Mouse (Mus musculus) neural tube, embryonic 12.5 days (tissue): ENCODE data around the gene Sypl2. TPM values are rescaled to one million over a fixed set of nuclear protein-coding genes. Genes with fewer than 3 reads are reported as not detected.
"Not testable (repeated sequence)": the region's sequence is repeated elsewhere in the genome, so short reads cannot be mapped to it uniquely, and the experiment has no call there.

Source experiments
- ATAC-seq: fragments of 200-750 bp; cut with Nextera tagmentation; 2 replicates; pipeline ENCODE4 v1.8.0; 2017; ENCODE audit warnings: low read depth, mild to moderate bottlenecking, moderate TSS enrichment, moderate library complexity; ENCODE audit not compliant: low FRiP score
- H3K27ac ChIP-seq: fragments of 300-500 bp; sonication (generic); 2 replicates; pipeline ENCODE4 v1.5.1; 2016
- H3K27me3 ChIP-seq: fragments of 300-500 bp; sonication (generic); replicated peaks from 2 replicates; pipeline ENCODE4 v1.6.1; 2016; ENCODE audit warnings: mild to moderate bottlenecking
- H3K36me3 ChIP-seq: fragments of 300-500 bp; sonication (generic); 2 replicates; pipeline ENCODE4 v1.6.1; 2016; ENCODE audit warnings: mild to moderate bottlenecking
- H3K4me1 ChIP-seq: fragments of 300-500 bp; sonication (generic); 2 replicates; pipeline ENCODE4 v1.6.1; 2016
- H3K4me2 ChIP-seq: fragments of 300-500 bp; sonication (generic); replicated peaks from 2 replicates; pipeline ENCODE4 v1.6.1; 2016; ENCODE audit warnings: mild to moderate bottlenecking
- H3K4me3 ChIP-seq: fragments of 300-500 bp; sonication (generic); 2 replicates; pipeline ENCODE4 v1.5.1; 2016
- H3K9ac ChIP-seq: fragments of 300-500 bp; sonication (generic); 2 replicates; pipeline ENCODE4 v1.6.1; 2016; ENCODE audit warnings: mild to moderate bottlenecking
- H3K9me3 ChIP-seq: fragments of 300-500 bp; sonication (generic); 2 replicates; pipeline ENCODE4 v1.6.1; 2016; ENCODE audit warnings: mild to moderate bottlenecking
- WGBS: fragments of 180-500 bp; shearing (Covaris S2); methylation state at CpG from one replicate; pipeline ENCODE4 v1.1.7; 2016; 5-methylcytosine and 5-hydroxymethylcytosine counted together
- polyA plus RNA-seq: library from polyadenylated mRNA; unstranded; fragments of >200 nt; fragmentation: Nextera tagmentation; extraction: Ambion mirVana; gene quantifications from 2 replicates; pipeline ENCODE4 v1.2.1, GENCODE M21; 2016

Sypl2 gene
- polyA plus RNA-seq: 0.47 TPM in 2 replicates

GRCm38 (mm10) chr3:108226558-108227350 lies at the start of gene Sypl2:
Gene Sypl2, minus strand, starts transcription at chr3:108226648.
- no peak for ATAC-seq
- no peak within 1 kb of the TSS for H3K27ac ChIP-seq
- no peaks in the 10 kb centered on the region for H3K36me3 ChIP-seq

DNA sequence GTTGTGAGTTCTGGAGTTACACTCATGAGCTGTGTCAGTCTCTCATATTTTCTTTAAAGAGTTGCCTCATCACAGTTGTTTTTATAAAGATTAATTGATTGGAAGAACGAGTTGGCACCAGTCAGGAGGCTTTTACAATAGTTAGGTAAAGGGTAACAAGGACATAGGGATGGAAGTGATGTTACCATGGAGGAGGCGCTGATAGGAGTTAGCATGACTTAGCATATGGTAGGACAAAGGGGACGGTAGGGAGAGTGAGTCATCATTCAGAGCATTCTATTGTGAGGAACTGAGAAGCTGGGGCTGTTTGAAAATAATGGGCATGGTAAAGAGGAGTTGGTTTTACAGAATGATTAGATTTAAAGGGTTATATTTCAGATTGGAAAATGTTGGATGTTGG lies 32.9 kb upstream of the Sypl2 start:
- Histone ChIP-seq H3K4me2 (peak overlapping the region; percentile 72; the same call in 1 of the 2 replicates), H3K4me1 (peaks cover 13% of the 10 kb centered on the region), H3K36me3 (peaks cover 14% of the 10 kb centered on the region), H3K9me3 (no peaks in the 10 kb centered on the region), H3K9ac (no peak overlapping the region), H3K27me3 (no peaks in the 10 kb centered on the region), H3K4me3 (no peak overlapping the region), H3K27ac (no peak overlapping the region)
- no peak for ATAC-seq
- whole genome bisulfite sequencing: 52% methylated on average over 3 of the region's 3 CpGs

More at GRCm38 (mm10) chr3:108226558-108227350, at the start of gene Sypl2:
- peak within 1 kb of the TSS; percentile 71 for H3K4me2 ChIP-seq
- peaks cover 47% of the 10 kb centered on the region for H3K27me3 ChIP-seq
- 3% methylated on average over 44 of the region's 44 CpGs for WGBS
- H3K4me3 ChIP-seq: peak within 1 kb of the TSS; percentile 37
- H3K9me3 ChIP-seq: no peaks in the 10 kb centered on the region
- H3K9ac ChIP-seq: peak within 1 kb of the TSS; percentile 13; the same call in 1 of the 2 replicates
- peaks cover 12% of the 10 kb centered on the region for H3K4me1 ChIP-seq

- Histone ChIP-seq H3K27ac (no peak overlapping the region), H3K4me3 (peak overlapping the region; percentile 94), H3K9me3 (no peaks in the 10 kb centered on the region), H3K4me1 (peaks cover 13% of the 10 kb centered on the region), H3K27me3 (no peaks in the 10 kb centered on the region), H3K9ac (peak overlapping the region; percentile 83), H3K36me3 (peaks cover 9% of the 10 kb centered on the region), H3K4me2 (peak overlapping the region; percentile 72)
- no peak for ATAC-seq
- 78% methylated on average over 3 of the region's 3 CpGs for WGBS
Observed at GRCm38 (mm10) chr3:108257831-108258500, 31.5 kb upstream of the Sypl2 start.

GRCm38 (mm10) chr3:108256719-108257637 lies 30.5 kb upstream of the Sypl2 start, which contains the start of gene Psma5:
Gene Psma5, plus strand, starts transcription at chr3:108256926.
- peaks cover 2% of the 10 kb centered on the region; the same call in 1 of the 2 replicates for H3K36me3 ChIP-seq
- H3K4me3 ChIP-seq: peak within 1 kb of the TSS; percentile 94
- H3K9ac ChIP-seq: peak within 1 kb of the TSS; percentile 83
- H3K4me1 ChIP-seq: peaks cover 13% of the 10 kb centered on the region
- under 1% methylated on average over 79 of the region's 79 CpGs for WGBS
- peak within 1 kb of the TSS; percentile 72 for H3K4me2 ChIP-seq
- no peaks in the 10 kb centered on the region for H3K27me3 ChIP-seq
- H3K9me3 ChIP-seq: no peaks in the 10 kb centered on the region
- peak; percentile 99 for ATAC-seq
- no peak within 1 kb of the TSS for H3K27ac ChIP-seq

GRCm38 (mm10) chr3:108246857-108247256 lies 20.4 kb upstream of the Sypl2 start:
- Histone ChIP-seq H3K4me1 (no peaks in the 10 kb centered on the region), H3K9me3 (no peaks in the 10 kb centered on the region), H3K27me3 (no peaks in the 10 kb centered on the region), H3K9ac (no peak overlapping the region), H3K36me3 (no peaks in the 10 kb centered on the region), H3K27ac (no peak overlapping the region), H3K4me3 (no peak overlapping the region), H3K4me2 (no peak overlapping the region)
- WGBS: 87% methylated on average over 2 of the region's 2 CpGs
- no peak for ATAC-seq

GRCm38 (mm10) chr3:108241243-108241839 lies 14.9 kb upstream of the Sypl2 start:
- Histone ChIP-seq H3K27me3 (no peaks in the 10 kb centered on the region), H3K4me1 (no peaks in the 10 kb centered on the region)

GRCm38 (mm10) chr3:108237474-108238102 lies 11.1 kb upstream of the Sypl2 start:
- not testable (repeated sequence) for H3K4me2 ChIP-seq

More at GRCm38 (mm10) chr3:108241243-108241839, 14.9 kb upstream of the Sypl2 start:
- H3K27ac ChIP-seq: no peak overlapping the region
- ATAC-seq: no peak
- H3K4me2 ChIP-seq: no peak overlapping the region
- WGBS: 90% methylated on average over 3 of the region's 3 CpGs
- no peaks in the 10 kb centered on the region for H3K9me3 ChIP-seq
- H3K36me3 ChIP-seq: no peaks in the 10 kb centered on the region
- H3K4me3 ChIP-seq: no peak overlapping the region
- H3K9ac ChIP-seq: no peak overlapping the region

DNA sequence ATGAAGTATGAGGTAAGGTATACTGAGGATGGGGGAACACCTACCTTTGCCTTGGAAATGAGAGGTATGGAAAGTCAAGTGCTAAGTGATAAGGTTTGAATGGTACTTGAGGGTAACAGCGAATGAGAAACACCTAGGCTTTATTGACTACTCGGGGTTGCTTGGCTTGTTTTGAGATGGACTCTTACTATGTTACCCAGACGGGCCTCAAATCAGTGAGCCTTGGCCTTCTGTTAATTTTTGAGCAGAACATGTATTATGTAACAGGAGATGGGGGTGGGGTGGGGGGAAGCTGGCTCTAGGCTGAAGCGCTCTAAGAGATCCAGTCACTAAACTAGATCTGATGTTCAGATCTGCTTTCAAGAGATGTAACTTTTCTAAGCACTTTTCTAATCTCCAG lies 5.2 kb upstream of the Sypl2 start:
- no peak overlapping the region for H3K27ac ChIP-seq
- no peak overlapping the region for H3K9ac ChIP-seq
- H3K4me3 ChIP-seq: no peak overlapping the region
- H3K4me1 ChIP-seq: peaks cover 3% of the 10 kb centered on the region
- WGBS: 87% methylated on average over 4 of the region's 4 CpGs
- ATAC-seq: no peak
- H3K9me3 ChIP-seq: no peaks in the 10 kb centered on the region
- no peak overlapping the region for H3K4me2 ChIP-seq
- no peaks in the 10 kb centered on the region for H3K36me3 ChIP-seq
- H3K27me3 ChIP-seq: peaks cover 14% of the 10 kb centered on the region

More at GRCm38 (mm10) chr3:108237474-108238102, 11.1 kb upstream of the Sypl2 start:
- H3K4me1 ChIP-seq, H3K27ac ChIP-seq, ATAC-seq, H3K27me3 ChIP-seq, H3K9ac ChIP-seq, H3K4me3 ChIP-seq, H3K36me3 ChIP-seq, H3K9me3 ChIP-seq: not testable (repeated sequence)
- WGBS: 80% methylated on average over 4 of the region's 4 CpGs

DNA sequence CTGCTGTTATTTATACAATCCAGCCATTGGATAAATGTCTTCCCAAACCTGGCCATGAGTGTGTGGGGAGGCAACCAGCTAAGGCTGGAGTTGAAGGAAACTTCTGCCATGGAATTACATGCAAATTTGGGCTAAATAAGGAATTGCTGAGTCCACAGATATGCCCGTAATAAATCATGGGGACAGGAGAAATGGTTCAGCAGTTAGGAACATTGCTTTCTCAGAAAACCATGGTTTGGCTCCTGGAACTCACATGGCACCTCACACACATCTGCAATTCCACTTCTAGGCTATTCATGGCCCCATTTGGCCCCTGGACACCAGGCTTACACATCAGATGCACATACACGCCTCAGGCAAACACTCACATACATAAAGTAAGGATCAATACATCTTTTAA lies 1.1 kb upstream of the Sypl2 start:
- Histone ChIP-seq H3K36me3 (no peaks in the 10 kb centered on the region), H3K4me2 (no peak overlapping the region), H3K9me3 (no peaks in the 10 kb centered on the region), H3K27me3 (peaks cover 43% of the 10 kb centered on the region), H3K27ac (no peak overlapping the region), H3K9ac (no peak overlapping the region), H3K4me1 (peaks cover 12% of the 10 kb centered on the region), H3K4me3 (no peak overlapping the region)
- WGBS: 70% methylated on average over 2 of the region's 2 CpGs
- no peak for ATAC-seq

DNA sequence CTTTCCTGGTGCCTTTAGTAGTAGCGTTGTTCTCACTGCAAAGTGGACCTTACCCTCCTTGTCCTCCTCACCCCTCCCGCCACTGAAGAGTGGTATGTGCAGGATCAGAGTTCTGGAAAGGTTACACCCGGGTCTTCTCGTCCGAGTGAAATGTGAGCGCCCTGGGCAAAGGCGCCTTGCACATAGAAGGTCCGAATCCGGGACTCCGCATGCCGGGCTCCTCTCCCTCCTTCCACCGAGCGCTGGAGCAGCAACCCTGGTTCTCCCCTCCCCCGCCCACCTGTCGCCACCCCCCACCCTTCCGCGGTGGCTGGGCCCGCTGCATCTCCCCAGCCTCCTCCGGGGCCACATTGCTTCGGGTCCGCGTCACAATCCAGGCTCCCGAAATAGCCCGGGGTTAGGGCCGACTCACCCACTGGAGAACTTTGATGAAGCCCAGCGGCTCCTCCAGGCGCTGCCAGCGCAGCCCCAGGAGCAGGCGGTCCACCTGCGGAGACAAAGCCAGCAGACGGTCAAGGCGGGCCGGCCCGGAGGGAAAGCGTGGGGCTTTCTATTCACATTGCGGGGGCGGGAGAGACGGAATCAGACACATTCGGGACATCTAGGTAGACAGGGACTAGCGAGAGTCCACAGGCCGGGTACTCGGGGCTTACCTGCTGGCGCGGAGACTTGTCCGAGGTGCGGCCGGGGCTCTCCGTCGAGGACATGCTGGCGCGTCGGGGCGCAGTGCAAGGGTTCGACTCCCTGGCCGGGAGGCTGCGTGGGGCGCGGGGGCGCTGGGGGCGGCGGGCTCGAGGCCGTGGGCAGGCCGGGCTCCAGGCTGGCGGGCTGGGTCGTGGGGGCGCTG lies 514 bp downstream of the Sypl2 start:
- Histone ChIP-seq H3K9ac (peak overlapping the region; percentile 13; the same call in 1 of the 2 replicates), H3K9me3 (no peaks in the 10 kb centered on the region), H3K4me2 (peak overlapping the region; percentile 71), H3K36me3 (no peaks in the 10 kb centered on the region), H3K27ac (no peak overlapping the region), H3K4me3 (peak overlapping the region; percentile 37), H3K4me1 (peaks cover 12% of the 10 kb centered on the region), H3K27me3 (peaks cover 48% of the 10 kb centered on the region)
- 3% methylated on average over 67 of the region's 67 CpGs for WGBS
- no peak for ATAC-seq
